ENCODE assay signal across 30 mouse cellular contexts in genomic region chr7:98188680-98189079, GRCm38 (mm10). TPM values are rescaled to one million over a fixed set of nuclear protein-coding genes. Genes with fewer than 3 reads are reported as not detected.
"Had no signal": no experiment of that assay in that cellular context is flagged by ENCODE, and none has a peak within 500 bp of the region (broad histone marks: within the 10 kb centered on the region; RNA-seq: fewer than 3 reads in every experiment).

No protein-coding gene starts in this region.

- DNase-seq: gastrocnemius, adult 2 months; gastrocnemius, postnatal 10 days; gastrocnemius, postnatal 25 days; heart, adult 18-20 months; heart, postnatal 14 days; heart, postnatal 4 days; kidney, adult 18-20 months; kidney, adult 8-10 months; kidney, postnatal 10 days; kidney, postnatal 25 days; kidney, postnatal 4 days; liver; liver, embryonic 13.5 days had no signal

- H3K36me3 ChIP-seq: heart, embryonic 13.5 days; heart, embryonic 15.5 days; hindbrain, embryonic 10.5 days; hindbrain, embryonic 12.5 days; intestine, embryonic 15.5 days; limb, embryonic 10.5 days; limb, embryonic 12.5 days; liver, embryonic 13.5 days had no signal

- H3K9me3 ChIP-seq: heart, embryonic 13.5 days; heart, embryonic 15.5 days; hindbrain, embryonic 10.5 days; hindbrain, embryonic 12.5 days; intestine, embryonic 15.5 days; limb, embryonic 10.5 days; limb, embryonic 12.5 days; liver, embryonic 13.5 days had no signal

- H3K4me3 ChIP-seq: gastrocnemius, adult 2 months; heart, embryonic 13.5 days; heart, embryonic 15.5 days; hindbrain, embryonic 10.5 days; hindbrain, embryonic 12.5 days; intestine, embryonic 15.5 days; layer of hippocampus, adult 2 months; left cerebral cortex, adult 2 months; limb, embryonic 10.5 days; limb, embryonic 12.5 days; liver, embryonic 13.5 days had no signal

- H3K27ac ChIP-seq: gastrocnemius, adult 2 months; heart, embryonic 13.5 days; heart, embryonic 15.5 days; hindbrain, embryonic 10.5 days; hindbrain, embryonic 12.5 days; hindbrain, embryonic 14.5 days; intestine, embryonic 15.5 days; layer of hippocampus, adult 2 months; left cerebral cortex, adult 2 months; limb, embryonic 10.5 days; limb, embryonic 12.5 days; liver, embryonic 13.5 days had no signal

RNA-seq across cellular contexts. Expression of gene B3gnt6, which starts 10.6 kb away (rescaled TPM):
- total RNA-seq: gastrocnemius, adult 2 months; gastrocnemius, postnatal 10 days; gastrocnemius, postnatal 25 days; gastrocnemius, postnatal 4 days; heart, adult 18-20 months; heart, adult 8-10 months; heart, postnatal 14 days; heart, postnatal 4 days; layer of hippocampus, postnatal 25 days had no signal
- polyA plus RNA-seq: heart, embryonic 11.5 days; heart, embryonic 13.5 days; heart, embryonic 15.5 days; heart, postnatal 0 days; limb, embryonic 10.5 days; limb, embryonic 12.5 days; liver, embryonic 11.5 days; liver, embryonic 13.5 days had no signal

RNA-seq across cellular contexts. Expression of gene Omp, which starts 43.4 kb away (rescaled TPM):
- total RNA-seq: heart, adult 18-20 months had no signal
- polyA plus RNA-seq: inflammation-experienced regulatory T-cells, adult 6 months had no signal
